Mouse (Mus musculus): ENCODE data around the gene Furin.

- TF ChIP-seq CTCF (IDR thresholded peaks at IDR 0.05; ENCODE audit: extremely low read depth, insufficient read depth, insufficient read length, insufficient replicate concordance) (no peak), POLR2A (IDR thresholded peaks at IDR 0.05; ENCODE audit: low read depth, low read length) (no peak)
Measured at GRCm38 (mm10) chr7:80356351-80356750, 48.9 kb downstream of the Furin start.
